In the genomic region with DNA sequence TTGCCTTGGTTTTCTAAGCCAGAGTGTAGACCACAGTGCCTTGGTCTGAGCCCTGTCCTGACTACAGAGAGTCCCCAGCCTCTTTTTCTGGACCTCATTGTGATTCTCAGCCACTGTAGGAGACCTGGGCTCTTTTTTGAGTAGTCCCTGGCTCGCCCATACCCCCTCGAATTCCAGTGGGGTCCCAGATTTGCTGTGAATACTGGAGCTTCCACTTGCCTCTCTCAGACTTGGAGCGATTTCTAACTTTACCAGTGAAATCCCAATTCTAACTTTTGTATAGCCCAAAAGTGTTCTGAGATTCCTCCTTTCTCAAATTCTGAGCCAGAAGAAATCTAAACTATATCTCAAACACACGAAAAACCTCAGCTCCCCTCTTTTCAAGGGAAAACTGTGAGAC, we compare ENCODE assay signal across 8 mouse cellular contexts. TPM values are rescaled to one million over a fixed set of nuclear protein-coding genes. Genes with fewer than 3 reads are reported as not detected.
A peak's percentile ranks its signal among the peaks of the same experiment; 100 is the strongest.
DNase-seq lines count a peak whose midpoint lies in the region; ATAC-seq and TF ChIP-seq lines count a peak whose summit lies in the region.
"Had no signal": no experiment of that assay in that cellular context is flagged by ENCODE, and none has a peak within 500 bp of the region (broad histone marks: within the 10 kb centered on the region; RNA-seq: fewer than 3 reads in every experiment).

TSS of gene Cacng6 (plus strand) at position 301 of the 400 bp plus-strand sequence.

- TF ChIP-seq CTCF in liver, postnatal 0 days (IDR thresholded peaks at IDR 0.05; ENCODE audit: low read depth), result no peak
- TF ChIP-seq CTCF in forebrain, postnatal 0 days (IDR thresholded peaks at IDR 0.05; ENCODE audit: low read depth), result no peak

- H3K27me3 ChIP-seq in liver, embryonic 12.5 days (replicated peaks), result peaks cover 81% of the 10 kb centered on the region
- H3K27me3 ChIP-seq in liver, postnatal 0 days (ENCODE audit: insufficient read depth, low read length), result peaks cover 40% of the 10 kb centered on the region
- H3K27me3 ChIP-seq in forebrain, postnatal 0 days (ENCODE audit: insufficient read depth, low read length), result peaks cover 7% of the 10 kb centered on the region
- H3K27me3 ChIP-seq in limb, embryonic 11.5 days (ENCODE audit: control insufficient read depth, insufficient read depth, low read length), result peaks cover 36% of the 10 kb centered on the region
- peaks cover 31% of the 10 kb centered on the region for H3K27me3 ChIP-seq in stomach, embryonic 16.5 days (ENCODE audit: control insufficient read depth, insufficient read depth, low read length)

- WGBS in liver, embryonic 12.5 days (ENCODE audit: insufficient replicate concordance), result 24% methylated on average over 4 of the region's 4 CpGs
- 34% methylated on average over 4 of the region's 4 CpGs for WGBS in liver, postnatal 0 days (ENCODE audit: insufficient replicate concordance)
- 40% methylated on average over 4 of the region's 4 CpGs for WGBS in forebrain, postnatal 0 days
- 41% methylated on average over 4 of the region's 4 CpGs for WGBS in limb, embryonic 11.5 days
- WGBS in stomach, embryonic 16.5 days, result 50% methylated on average over 4 of the region's 4 CpGs

- no peak within 1 kb of the TSS for H3K27ac ChIP-seq in liver, embryonic 12.5 days
- H3K27ac ChIP-seq in liver, postnatal 0 days (ENCODE audit: low read depth), result no peak within 1 kb of the TSS
- H3K27ac ChIP-seq in forebrain, postnatal 0 days (ENCODE audit: low read depth, low read length), result no peak within 1 kb of the TSS
- H3K27ac ChIP-seq in limb, embryonic 11.5 days (replicated peaks; ENCODE audit: low read depth, low read length), result no peak within 1 kb of the TSS
- no peak within 1 kb of the TSS for H3K27ac ChIP-seq in stomach, embryonic 16.5 days (ENCODE audit: low read length)
- H3K27ac ChIP-seq: liver, embryonic 14.5 days had no signal

- H3K4me2 ChIP-seq in liver, embryonic 12.5 days, result peak within 1 kb of the TSS; percentile 12; the same call in 1 of the 2 replicates
- no peak within 1 kb of the TSS; the same call in 1 of the 2 replicates for H3K4me2 ChIP-seq in liver, postnatal 0 days (ENCODE audit: low read depth, low read length)
- H3K4me2 ChIP-seq in forebrain, postnatal 0 days (ENCODE audit: low read depth), result peak within 1 kb of the TSS; percentile 54
- H3K4me2 ChIP-seq in limb, embryonic 11.5 days (ENCODE audit: low read depth, severe bottlenecking), result peak within 1 kb of the TSS; percentile 33
- peak within 1 kb of the TSS; percentile 31; the same call in 1 of the 2 replicates for H3K4me2 ChIP-seq in stomach, embryonic 16.5 days (ENCODE audit: low read depth, low read length)

- no peak for TF ChIP-seq EP300 in liver, postnatal 0 days (IDR thresholded peaks at IDR 0.05; ENCODE audit: low read depth)

- no peak within 1 kb of the TSS; the same call in 1 of the 2 replicates for H3K4me3 ChIP-seq in liver, embryonic 12.5 days
- H3K4me3 ChIP-seq in liver, postnatal 0 days (ENCODE audit: low read depth, low read length), result no peak within 1 kb of the TSS
- peak within 1 kb of the TSS; percentile 26 for H3K4me3 ChIP-seq in forebrain, postnatal 0 days (ENCODE audit: low read depth, low read length)
- H3K4me3 ChIP-seq in limb, embryonic 11.5 days (ENCODE audit: low read depth, low read length), result peak within 1 kb of the TSS; percentile 25
- H3K4me3 ChIP-seq in stomach, embryonic 16.5 days (replicated peaks; ENCODE audit: low read length), result peak within 1 kb of the TSS; percentile 7; the same call in 1 of the 2 replicates

- no peak for ATAC-seq in liver, embryonic 12.5 days
- no peak for ATAC-seq in liver, postnatal 0 days
- ATAC-seq in forebrain, postnatal 0 days, result no peak
- ATAC-seq in limb, embryonic 11.5 days (ENCODE audit: insufficient number of reproducible peaks, low FRiP score, low TSS enrichment, low read depth), result 0 out of 2 replicates have a peak, but pooled peaks have one; percentile 1
- no peak for ATAC-seq in stomach, embryonic 16.5 days (ENCODE audit: insufficient read depth, low FRiP score)

- H3K9me3 ChIP-seq in liver, embryonic 12.5 days (replicated peaks), result no peaks in the 10 kb centered on the region
- H3K9me3 ChIP-seq in liver, postnatal 0 days (ENCODE audit: low read length), result no peaks in the 10 kb centered on the region
- H3K9me3 ChIP-seq in forebrain, postnatal 0 days (ENCODE audit: low read length), result no peaks in the 10 kb centered on the region
- no peaks in the 10 kb centered on the region for H3K9me3 ChIP-seq in limb, embryonic 11.5 days (ENCODE audit: control insufficient read depth, low read length)
- no peaks in the 10 kb centered on the region for H3K9me3 ChIP-seq in stomach, embryonic 16.5 days (replicated peaks; ENCODE audit: control insufficient read depth, low read length)

- no peak for DNase-seq in liver, postnatal 0 days
- DNase-seq in forebrain, postnatal 0 days, result no peak
- DNase-seq in limb, embryonic 11.5 days (ENCODE audit: low spot score), result no peak
- DNase-seq in layer of hippocampus, postnatal 14 days (ENCODE audit: low spot score in 2 of 2), result no peak
- DNase-seq in frontal cortex, postnatal 36 days (ENCODE audit: low spot score in 2 of 2), result no peak

- no peaks in the 10 kb centered on the region for H3K36me3 ChIP-seq in liver, embryonic 12.5 days
- H3K36me3 ChIP-seq in liver, postnatal 0 days (replicated peaks; ENCODE audit: insufficient read depth, low read length), result no peaks in the 10 kb centered on the region
- no peaks in the 10 kb centered on the region for H3K36me3 ChIP-seq in forebrain, postnatal 0 days (ENCODE audit: insufficient read depth)
- no peaks in the 10 kb centered on the region for H3K36me3 ChIP-seq in limb, embryonic 11.5 days (ENCODE audit: control insufficient read depth, insufficient read depth, low read length)
- H3K36me3 ChIP-seq in stomach, embryonic 16.5 days (ENCODE audit: control insufficient read depth, insufficient read depth, low read length), result no peaks in the 10 kb centered on the region

- H3K9ac ChIP-seq in liver, embryonic 12.5 days, result no peak within 1 kb of the TSS
- H3K9ac ChIP-seq in liver, postnatal 0 days (replicated peaks), result no peak within 1 kb of the TSS
- no peak within 1 kb of the TSS for H3K9ac ChIP-seq in forebrain, postnatal 0 days
- no peak within 1 kb of the TSS for H3K9ac ChIP-seq in limb, embryonic 11.5 days (ENCODE audit: low read length)
- peak within 1 kb of the TSS; percentile 40 for H3K9ac ChIP-seq in stomach, embryonic 16.5 days (ENCODE audit: low read length)
- H3K9ac ChIP-seq: liver, embryonic 14.5 days had no signal

- H3K4me1 ChIP-seq in liver, embryonic 12.5 days, result no peaks in the 10 kb centered on the region
- H3K4me1 ChIP-seq in liver, postnatal 0 days (ENCODE audit: insufficient read depth), result no peaks in the 10 kb centered on the region
- no peaks in the 10 kb centered on the region for H3K4me1 ChIP-seq in forebrain, postnatal 0 days (ENCODE audit: insufficient read depth)
- no peaks in the 10 kb centered on the region; the same call in 1 of the 2 replicates for H3K4me1 ChIP-seq in limb, embryonic 11.5 days (ENCODE audit: control insufficient read depth, insufficient read depth, low read length)
- H3K4me1 ChIP-seq in stomach, embryonic 16.5 days (ENCODE audit: control insufficient read depth, insufficient read depth, low read length), result no peaks in the 10 kb centered on the region

RNA-seq across cellular contexts. Expression of gene Cacng6, which starts in this region (rescaled TPM):
- polyA plus RNA-seq in liver, embryonic 12.5 days (2016; fragmentation: Nextera tagmentation; extraction: Ambion mirVana), result 0.14 and 0.17 TPM in 2 replicates
- 0.30 TPM in 1 of 2 replicates, not detected in the other for polyA plus RNA-seq in liver, postnatal 0 days (2015; fragmentation: Nextera tagmentation; extraction: Ambion mirVana)
- 0.15 and 0.38 TPM in 2 replicates for total RNA-seq in forebrain, postnatal 0 days (2014; rRNA removed)
- polyA plus RNA-seq in forebrain, postnatal 0 days (2015; fragmentation: Nextera tagmentation; extraction: Ambion mirVana), result 0.35 and 0.43 TPM in 2 replicates
- 0.25 and 0.52 TPM in 2 replicates for polyA plus RNA-seq in limb, embryonic 11.5 days (2014; fragmentation: Nextera tagmentation; extraction: Ambion mirVana)
- 0.19 and 3.0 TPM in 2 replicates for polyA plus RNA-seq in stomach, embryonic 16.5 days (2015; fragmentation: Nextera tagmentation; extraction: Ambion mirVana)
- total RNA-seq in layer of hippocampus, postnatal 14 days (2021), result 1 to 10 TPM; 1.8 to 1.9 TPM
- polyA plus RNA-seq: liver, embryonic 14.5 days had no signal

Comparison
In these comparisons a context has a peak if more than half of its experiments do, and no peak if none do; other contexts are left out.
1. Peak in ATAC-seq, H3K4me3 ChIP-seq and H3K4me2 ChIP-seq in limb, embryonic 11.5 days; RNA of the gene not detected or under 1 TPM.
2. H3K4me3 ChIP-seq: peak in forebrain, postnatal 0 days (single experiment) and stomach, embryonic 16.5 days (single experiment); none in liver, embryonic 12.5 days (single experiment) and liver, postnatal 0 days (single experiment).